Mouse (Mus musculus) bone marrow macrophage, adult 2 months (primary cell): ENCODE results near the gene Pld5.

Experiments used
- CTCF ChIP-seq: IDR thresholded peaks from 2 replicates; pipeline ENCODE4 v1.5.1; 2012; ENCODE audit warnings: low read depth, mild to moderate bottlenecking, low read length, moderate library complexity
- POLR2A ChIP-seq: IDR thresholded peaks from 2 replicates; pipeline ENCODE4 v1.6.1; 2012; ENCODE audit warnings: mild to moderate bottlenecking, low read depth, low read length, borderline replicate concordance

DNA sequence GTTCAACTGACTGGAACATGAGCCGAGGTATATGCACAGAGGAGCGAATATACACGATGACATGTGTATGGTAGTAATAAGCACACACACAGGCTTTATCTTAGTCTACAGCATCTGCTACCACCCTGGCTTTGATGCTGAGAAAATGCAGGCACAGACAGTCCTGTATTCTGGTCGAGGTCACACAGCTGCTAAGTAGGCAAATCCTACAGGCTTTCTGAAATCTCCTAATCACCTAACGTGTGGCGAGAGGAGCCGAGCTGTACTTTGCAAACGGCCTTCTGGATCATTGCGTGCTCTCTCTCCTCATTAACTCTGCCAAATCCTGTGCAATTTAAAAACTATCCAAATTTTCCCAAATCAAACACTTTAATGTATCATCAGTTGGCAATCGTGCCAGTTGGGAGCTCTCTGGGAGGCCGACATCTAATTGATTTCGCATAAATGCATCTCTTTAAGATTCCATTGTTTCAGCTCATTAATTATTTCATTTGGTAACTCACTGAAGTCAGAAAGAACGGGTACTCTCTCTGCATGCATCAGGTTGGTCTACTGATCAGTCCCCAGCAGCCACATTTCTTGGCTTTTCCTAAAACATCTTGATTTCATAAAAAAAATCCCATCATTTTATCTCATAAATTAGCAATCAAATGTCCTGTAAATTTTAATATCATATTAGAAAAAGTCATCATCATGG is 189.0 kb downstream of the Pld5 start:
- TF ChIP-seq CTCF (no peak), POLR2A (no peak)
